Mouse (Mus musculus): ENCODE measurements around the gene Kcnk5.
A peak's percentile ranks its signal among the peaks of the same experiment; 100 is the strongest.

The Kcnk5 gene

GRCm38 (mm10) chr14:20113964-20114363 is 67.6 kb downstream of the Kcnk5 start:
- peak; percentile 94 for DNase-seq (ENCODE audit: low spot score)

- peak; percentile 16 for DNase-seq (ENCODE audit: low spot score)
Observed at GRCm38 (mm10) chr14:20113189-20113961, 68.2 kb downstream of the Kcnk5 start.

GRCm38 (mm10) chr14:20112218-20112617 is 69.4 kb downstream of the Kcnk5 start:
- DNase-seq (ENCODE audit: low spot score): peak; percentile 20

GRCm38 (mm10) chr14:20110945-20111344 is 70.7 kb downstream of the Kcnk5 start:
- DNase-seq (ENCODE audit: low spot score): no peak

- no peak for DNase-seq (ENCODE audit: low spot score)
Observed at GRCm38 (mm10) chr14:20106271-20106670, 75.3 kb downstream of the Kcnk5 start.

- no peak for DNase-seq (ENCODE audit: low spot score)
Observed at GRCm38 (mm10) chr14:20103207-20103606, 78.4 kb downstream of the Kcnk5 start.

GRCm38 (mm10) chr14:20098061-20098460 is 83.5 kb downstream of the Kcnk5 start:
- peak; percentile 21 for DNase-seq (ENCODE audit: low spot score)

GRCm38 (mm10) chr14:20094942-20095341 is 86.7 kb downstream of the Kcnk5 start:
- DNase-seq (ENCODE audit: low spot score): no peak

GRCm38 (mm10) chr14:20093493-20093892 is 88.1 kb downstream of the Kcnk5 start:
- DNase-seq (ENCODE audit: low spot score): peak; percentile 79

Measured in embryo, embryonic 10 days (tissue).